Mouse (Mus musculus) embryonic facial prominence, embryonic 13.5 days (tissue): ENCODE data around the gene Spdya. TPM values are rescaled to one million over a fixed set of nuclear protein-coding genes. Genes with fewer than 3 reads are reported as not detected.

Experiments used
- ATAC-seq: fragments of 200-750 bp; cut with Nextera tagmentation; 2 replicates; pipeline ENCODE4 v1.8.0; 2017; ENCODE audit warnings: low read depth; ENCODE audit not compliant: insufficient number of reproducible peaks, insufficient read depth, low FRiP score, low TSS enrichment
- H3K27ac ChIP-seq: fragments of 300-500 bp; sonication (generic); 2 replicates; pipeline ENCODE4 v1.5.1; 2015; ENCODE audit warnings: moderate library complexity, mild to moderate bottlenecking, inconsistent platforms
- H3K27me3 ChIP-seq: fragments of 300-500 bp; sonication (generic); 2 replicates; pipeline ENCODE4 v1.6.1; 2015; ENCODE audit warnings: mild to moderate bottlenecking, inconsistent platforms
- H3K36me3 ChIP-seq: fragments of 300-500 bp; sonication (generic); 2 replicates; pipeline ENCODE4 v1.6.1; 2015; ENCODE audit warnings: mild to moderate bottlenecking, inconsistent platforms
- H3K4me1 ChIP-seq: fragments of 300-500 bp; sonication (generic); 2 replicates; pipeline ENCODE4 v1.6.1; 2015; ENCODE audit warnings: inconsistent platforms
- H3K4me2 ChIP-seq: fragments of 300-500 bp; sonication (generic); 2 replicates; pipeline ENCODE4 v1.6.1; 2015; ENCODE audit warnings: moderate library complexity, mild to moderate bottlenecking, inconsistent platforms
- H3K4me3 ChIP-seq: fragments of 300-500 bp; sonication (generic); 2 replicates; pipeline ENCODE4 v1.5.1; 2015; ENCODE audit warnings: mild to moderate bottlenecking, inconsistent platforms
- H3K9ac ChIP-seq: fragments of 300-500 bp; sonication (generic); 2 replicates; pipeline ENCODE4 v1.6.1; 2015; ENCODE audit warnings: mild to moderate bottlenecking, inconsistent platforms
- H3K9me3 ChIP-seq: fragments of 300-500 bp; sonication (generic); 2 replicates; pipeline ENCODE4 v1.6.1; 2016; ENCODE audit warnings: inconsistent platforms
- WGBS: fragments of 180-500 bp; shearing (Covaris S2); methylation state at CpG from one replicate; pipeline ENCODE4 v1.1.7; 2015; ENCODE audit warnings: mixed read lengths; 5-methylcytosine and 5-hydroxymethylcytosine counted together
- polyA plus RNA-seq: library from polyadenylated mRNA; unstranded; fragments of >200 nt; fragmentation: Nextera tagmentation; extraction: Ambion mirVana; gene quantifications from 2 replicates; pipeline ENCODE4 v1.2.1, GENCODE M21; 2015

Gene Spdya
- polyA plus RNA-seq, 1 experiment from 2014 or later: 1.2 TPM

DNA sequence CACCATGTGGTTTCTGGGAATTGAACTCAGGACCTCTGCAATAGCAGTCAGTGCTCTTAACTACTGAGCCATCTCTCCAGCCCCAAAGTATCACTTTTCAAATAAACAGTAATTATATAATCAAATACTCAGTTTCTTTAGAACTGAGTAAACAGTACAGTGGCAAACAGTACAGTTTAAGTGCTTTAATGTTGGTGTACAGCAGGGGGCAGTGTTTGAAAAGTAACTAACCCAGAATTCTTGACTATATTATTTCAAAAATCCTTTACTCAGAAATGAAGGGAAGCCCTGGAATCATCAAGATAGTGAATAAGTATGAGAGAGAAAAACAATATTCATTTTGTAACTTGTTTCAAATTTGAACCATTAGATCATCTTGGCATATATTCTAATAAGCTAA is 9.8 kb downstream of the Spdya start:
- ATAC-seq: no peak
- H3K9me3 ChIP-seq: no peaks in the 10 kb centered on the region
- H3K4me3 ChIP-seq: no peak overlapping the region

DNA sequence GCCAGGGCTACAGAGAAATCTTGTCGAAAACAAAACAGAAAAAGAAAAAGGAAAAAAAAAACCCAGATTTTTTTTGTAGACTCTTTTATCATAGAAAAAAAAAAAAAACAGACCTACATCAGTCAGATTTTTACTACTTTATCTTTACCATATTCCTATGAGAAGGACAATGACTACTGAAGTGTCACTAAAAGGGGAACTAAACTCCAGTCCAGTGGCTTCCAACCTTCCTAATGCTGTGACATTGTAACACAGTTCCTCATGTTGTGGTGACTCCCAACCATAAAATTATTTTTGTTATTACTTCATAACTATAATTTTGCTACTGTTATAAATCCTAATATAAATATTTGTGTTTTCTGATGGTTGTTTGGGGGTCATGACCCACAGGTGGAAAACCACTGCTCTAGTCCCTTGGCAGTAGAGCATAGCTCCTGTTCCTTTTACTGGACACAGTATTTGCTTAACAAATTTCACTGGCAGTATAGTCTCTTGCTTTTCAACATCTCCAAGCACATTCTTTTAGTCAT is 27.4 kb downstream of the Spdya start:
- Histone ChIP-seq H3K4me3 (no peak overlapping the region), H3K27ac (no peak overlapping the region), H3K9me3 (no peaks in the 10 kb centered on the region), H3K9ac (no peak overlapping the region), H3K27me3 (no peaks in the 10 kb centered on the region), H3K4me2 (no peak overlapping the region), H3K4me1 (no peaks in the 10 kb centered on the region), H3K36me3 (no peaks in the 10 kb centered on the region)
- WGBS: 71% methylated on average over 1 of the region's 1 CpGs
- ATAC-seq: no peak

More for the DNA sequence above, 9.8 kb downstream of the Spdya start:
- Histone ChIP-seq H3K27me3 (no peaks in the 10 kb centered on the region), H3K4me1 (no peaks in the 10 kb centered on the region), H3K36me3 (no peaks in the 10 kb centered on the region), H3K9ac (no peak overlapping the region), H3K27ac (no peak overlapping the region), H3K4me2 (no peak overlapping the region)

DNA sequence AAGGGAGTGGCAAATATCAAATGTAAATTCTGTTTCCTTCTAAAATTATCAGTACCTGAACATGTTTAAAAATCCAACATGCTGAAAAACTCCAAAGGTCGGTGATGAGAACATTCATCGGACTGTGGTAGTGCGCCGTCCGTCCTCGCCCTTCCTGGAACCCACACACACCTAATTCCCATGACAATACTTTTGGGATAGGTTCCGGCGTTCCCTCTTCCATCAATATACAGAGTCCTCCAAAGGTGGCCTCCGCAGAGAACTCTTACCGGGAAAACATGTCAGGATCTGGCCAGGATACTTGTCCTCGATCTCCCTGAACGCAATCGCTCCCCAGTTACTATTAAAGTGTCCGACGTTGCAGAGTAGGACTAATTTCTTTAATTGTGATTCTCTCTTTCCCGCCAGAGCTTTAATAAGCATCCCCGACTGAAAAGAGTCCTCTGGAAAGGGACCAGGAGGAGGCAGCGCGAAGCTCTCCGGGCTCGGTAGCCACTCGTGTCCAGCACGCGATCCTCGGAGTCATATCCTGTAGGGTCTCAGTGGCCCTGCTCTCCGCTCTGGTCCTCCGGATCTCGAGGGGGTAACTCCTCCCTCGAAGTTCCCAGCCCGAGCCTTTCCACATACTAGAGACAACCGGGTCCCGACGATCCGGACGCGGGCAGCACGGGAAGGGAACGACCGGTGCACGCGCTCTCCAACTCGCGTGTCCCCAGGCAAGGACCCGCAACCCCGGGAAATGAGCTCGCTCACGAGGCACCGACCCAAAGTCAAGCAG is 46.2 kb downstream of the Spdya start:
- peak overlapping the region; percentile 81 for H3K4me2 ChIP-seq
- no peaks in the 10 kb centered on the region; the same call in 1 of the 2 replicates for H3K27me3 ChIP-seq
- under 1% methylated on average over 48 of the region's 48 CpGs for WGBS
- H3K9me3 ChIP-seq: no peaks in the 10 kb centered on the region
- peaks cover 24% of the 10 kb centered on the region for H3K4me1 ChIP-seq
- H3K9ac ChIP-seq: peak overlapping the region; percentile 76
- no peak overlapping the region for H3K27ac ChIP-seq
- peak; percentile 53; the same call in 1 of the 2 replicates for ATAC-seq
- H3K36me3 ChIP-seq: no peaks in the 10 kb centered on the region
- peak overlapping the region; percentile 74 for H3K4me3 ChIP-seq

DNA sequence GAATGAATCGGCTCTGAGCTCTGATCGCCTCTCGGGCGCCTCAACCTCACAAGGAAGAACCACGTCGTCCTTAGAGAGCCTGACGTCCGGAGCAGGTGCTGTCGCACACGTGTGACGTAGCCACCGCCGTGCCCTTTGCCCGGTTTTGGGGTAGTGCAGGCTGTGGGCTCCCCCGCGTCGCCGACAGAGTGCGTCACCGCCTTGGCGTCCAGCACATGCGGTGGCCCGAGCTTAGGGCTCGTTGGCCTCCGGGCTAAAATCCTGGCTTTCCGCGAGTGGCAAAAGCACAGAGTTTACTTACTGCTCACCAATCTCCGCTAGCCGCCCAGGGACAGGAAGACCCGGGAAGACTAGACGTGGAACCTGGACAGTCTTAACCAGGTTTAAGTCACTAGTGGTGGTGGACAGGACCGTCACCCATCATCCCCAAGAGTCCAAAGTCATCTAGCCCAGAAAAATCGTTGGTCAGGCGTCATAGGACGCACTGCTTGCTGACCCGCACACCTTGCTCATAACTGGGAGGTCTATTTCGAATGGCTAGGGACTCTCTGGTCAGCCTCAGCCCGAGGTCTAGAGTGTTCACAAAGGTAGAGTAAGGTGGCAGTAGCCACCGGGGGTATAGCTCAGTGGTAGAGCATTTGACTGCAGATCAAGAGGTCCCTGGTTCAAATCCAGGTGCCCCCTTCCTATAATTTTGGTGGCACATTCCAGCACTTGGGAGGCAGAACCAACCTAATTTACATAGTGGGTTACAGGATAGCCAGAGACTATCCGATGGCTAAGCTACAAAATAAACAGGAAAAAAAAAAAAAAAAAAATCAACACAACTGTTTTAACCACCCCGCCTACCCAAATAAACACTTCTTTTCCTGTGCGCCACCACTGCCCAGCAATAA is 47.0 kb downstream of the Spdya start:
- H3K4me3 ChIP-seq: peak overlapping the region; percentile 74
- 5% methylated on average over 42 of the region's 42 CpGs for WGBS
- peaks cover 3% of the 10 kb centered on the region; the same call in 1 of the 2 replicates for H3K27me3 ChIP-seq
- H3K4me2 ChIP-seq: peak overlapping the region; percentile 81
- ATAC-seq: peak; percentile 96
- H3K9ac ChIP-seq: peak overlapping the region; percentile 76
- no peak overlapping the region for H3K27ac ChIP-seq
- H3K4me1 ChIP-seq: peaks cover 24% of the 10 kb centered on the region
- no peaks in the 10 kb centered on the region for H3K9me3 ChIP-seq
- no peaks in the 10 kb centered on the region for H3K36me3 ChIP-seq

DNA sequence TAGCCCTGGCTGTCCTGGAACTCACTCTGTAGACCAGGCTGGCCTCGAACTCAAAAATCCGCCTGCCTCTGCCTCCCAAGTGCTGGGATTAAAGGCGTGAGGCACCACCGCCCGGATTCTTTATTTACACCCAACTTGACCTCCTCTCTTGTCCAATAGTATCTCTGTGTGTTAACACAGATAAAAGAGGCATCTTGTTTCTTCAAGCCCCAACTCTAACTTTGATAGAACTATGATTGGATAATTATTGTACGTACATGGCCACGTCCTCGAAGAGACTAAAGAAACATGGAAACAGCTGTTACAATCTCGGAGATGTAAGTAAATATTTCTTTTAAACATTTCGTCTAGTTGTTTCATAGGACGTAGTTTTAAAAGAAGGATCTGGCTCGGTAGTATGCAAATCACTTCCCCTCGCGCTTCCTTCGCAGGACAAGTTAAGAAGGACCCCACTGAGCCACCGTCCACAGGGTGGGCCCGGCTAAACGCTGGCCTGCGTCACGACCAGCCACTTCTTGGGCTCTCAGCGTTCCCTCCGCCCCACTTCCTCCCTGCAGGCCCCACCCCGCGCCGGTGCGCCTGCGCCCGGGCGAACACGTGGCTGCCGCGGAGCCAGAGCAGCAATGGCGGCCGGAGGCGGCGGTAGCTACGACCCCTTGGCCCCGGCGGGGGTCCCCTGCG is 63.9 kb downstream of the Spdya start, which contains the start of gene Wdr43:
Gene Wdr43 (plus strand): TSS at position 258 of the 681 bp plus-strand sequence.
- Histone ChIP-seq H3K4me3 (peak within 1 kb of the TSS; percentile 99), H3K9ac (peak within 1 kb of the TSS; percentile 95), H3K36me3 (peaks cover 10% of the 10 kb centered on the region), H3K4me2 (peak within 1 kb of the TSS; percentile 78), H3K27me3 (no peaks in the 10 kb centered on the region), H3K27ac (peak within 1 kb of the TSS; percentile 64), H3K4me1 (peaks cover 20% of the 10 kb centered on the region), H3K9me3 (no peaks in the 10 kb centered on the region)
- ATAC-seq: peak; percentile 99
- WGBS: 5% methylated on average over 40 of the region's 40 CpGs

DNA sequence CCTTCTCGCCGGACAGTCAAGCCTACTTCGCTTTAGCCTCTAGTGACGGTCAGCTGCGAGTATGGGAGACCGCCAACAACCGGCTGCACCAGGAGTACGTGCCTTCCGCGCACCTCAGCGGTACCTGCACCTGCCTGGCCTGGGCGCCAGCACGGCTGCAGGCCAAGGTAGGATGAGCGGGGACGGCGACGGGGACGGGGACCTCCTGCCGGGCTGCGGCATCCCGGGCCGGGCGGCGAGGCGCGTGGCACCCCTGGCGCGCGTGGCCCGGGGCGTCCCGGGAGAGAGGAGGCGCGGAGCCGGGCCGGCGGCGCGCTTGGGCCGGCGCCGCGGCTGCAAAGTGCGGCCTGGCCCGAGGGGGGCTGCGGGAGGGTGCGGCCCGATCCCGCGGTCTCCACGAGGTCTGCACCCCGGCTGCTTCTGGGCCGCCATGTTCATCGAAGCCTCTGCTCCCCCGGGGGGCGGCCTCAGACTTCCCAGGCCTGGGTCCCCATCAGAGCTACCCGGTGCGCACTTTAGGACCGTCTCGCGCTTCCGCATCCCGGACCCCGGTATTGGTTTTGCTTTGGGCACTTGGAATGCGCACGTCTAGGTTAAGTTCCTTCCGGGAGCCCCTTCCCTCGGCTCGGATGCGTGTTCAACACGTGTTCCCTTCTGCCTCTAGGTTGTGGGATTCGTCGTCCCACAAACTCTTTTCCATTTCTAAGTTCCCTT is 64.6 kb downstream of the Spdya start:
- under 1% methylated on average over 70 of the region's 73 CpGs for WGBS
- ATAC-seq: peak; percentile 66
- Histone ChIP-seq H3K9ac (peak overlapping the region; percentile 95), H3K27ac (peak overlapping the region; percentile 64), H3K9me3 (no peaks in the 10 kb centered on the region), H3K36me3 (peaks cover 10% of the 10 kb centered on the region), H3K4me3 (peak overlapping the region; percentile 99), H3K27me3 (no peaks in the 10 kb centered on the region), H3K4me2 (peak overlapping the region; percentile 78), H3K4me1 (peaks cover 20% of the 10 kb centered on the region)

DNA sequence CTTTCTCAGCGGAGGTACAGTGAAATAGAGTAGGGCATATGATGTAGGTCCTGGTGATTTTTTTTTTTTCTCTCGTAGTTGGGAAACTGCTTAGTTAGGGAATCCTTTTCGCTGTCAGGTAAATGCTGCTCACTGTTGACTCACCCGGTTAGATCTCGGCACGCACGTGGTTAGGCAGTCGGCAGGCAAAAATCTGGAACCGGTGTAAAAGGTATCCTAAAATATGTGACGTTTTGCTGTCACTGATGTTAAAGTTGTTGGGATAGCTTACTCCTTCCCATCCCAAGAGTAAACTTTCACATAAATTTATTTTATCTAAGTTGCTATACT is 65.1 kb downstream of the Spdya start:
- H3K4me1 ChIP-seq: peaks cover 20% of the 10 kb centered on the region
- peak overlapping the region; percentile 95 for H3K9ac ChIP-seq
- ATAC-seq: no peak
- peaks cover 10% of the 10 kb centered on the region for H3K36me3 ChIP-seq
- H3K9me3 ChIP-seq: no peaks in the 10 kb centered on the region
- H3K27ac ChIP-seq: no peak overlapping the region
- H3K4me3 ChIP-seq: peak overlapping the region; percentile 99
- no peaks in the 10 kb centered on the region for H3K27me3 ChIP-seq
- peak overlapping the region; percentile 78 for H3K4me2 ChIP-seq
- under 1% methylated on average over 10 of the region's 10 CpGs for WGBS

DNA sequence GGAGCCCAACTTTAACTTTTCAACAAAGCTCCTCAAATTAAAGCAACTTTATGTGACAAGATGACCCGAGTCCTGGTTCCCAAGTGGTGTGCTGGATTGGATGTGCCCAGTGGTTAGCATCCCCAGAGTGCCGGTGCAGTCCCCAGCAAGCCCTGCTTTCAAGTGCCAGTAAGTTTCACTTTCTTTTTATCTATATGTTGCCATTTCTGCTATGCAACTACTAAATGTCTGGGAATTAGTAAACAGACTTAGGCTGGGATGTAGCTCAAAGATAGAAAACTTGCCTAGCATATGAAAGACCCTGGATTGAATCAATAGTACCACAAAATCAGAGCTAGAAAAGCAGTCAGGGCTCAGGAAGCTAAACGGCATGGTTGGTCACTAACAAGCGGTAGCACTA is 66.1 kb downstream of the Spdya start:
- Histone ChIP-seq H3K36me3 (peaks cover 10% of the 10 kb centered on the region), H3K4me2 (peak overlapping the region; percentile 78), H3K9ac (0 out of 2 replicates have a peak overlapping the region, but pooled peaks have one; percentile 54), H3K9me3 (no peaks in the 10 kb centered on the region), H3K4me3 (peak overlapping the region; percentile 99), H3K27me3 (no peaks in the 10 kb centered on the region), H3K4me1 (peaks cover 20% of the 10 kb centered on the region), H3K27ac (no peak overlapping the region)
- ATAC-seq: no peak
- 74% methylated on average over 4 of the region's 4 CpGs for WGBS

DNA sequence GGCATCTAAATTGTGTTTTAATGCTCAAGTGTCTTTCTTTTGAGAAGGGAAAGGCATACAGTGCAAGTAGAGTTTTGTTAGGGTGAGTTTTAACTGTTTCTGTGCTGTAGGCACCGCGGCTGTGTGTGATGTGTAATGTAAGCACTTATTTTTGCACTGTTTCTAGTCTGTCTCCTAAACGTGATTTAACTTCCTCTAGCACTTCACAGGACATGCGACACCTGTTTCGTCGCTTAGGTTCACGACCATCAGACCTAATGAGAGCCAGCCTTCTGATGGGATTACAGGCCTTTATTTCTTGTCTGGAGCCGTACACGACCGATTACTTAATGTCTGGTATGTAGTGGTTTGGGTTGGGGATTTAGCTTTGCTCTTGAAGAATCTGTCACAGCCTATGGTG is 79.9 kb downstream of the Spdya start:
- H3K4me1 ChIP-seq: no peaks in the 10 kb centered on the region
- ATAC-seq: no peak
- H3K4me3 ChIP-seq: no peak overlapping the region
- no peaks in the 10 kb centered on the region for H3K9me3 ChIP-seq
- H3K4me2 ChIP-seq: no peak overlapping the region
- WGBS: 76% methylated on average over 10 of the region's 10 CpGs
- H3K27ac ChIP-seq: no peak overlapping the region
- peaks cover 87% of the 10 kb centered on the region for H3K36me3 ChIP-seq
- no peaks in the 10 kb centered on the region for H3K27me3 ChIP-seq
- H3K9ac ChIP-seq: no peak overlapping the region

DNA sequence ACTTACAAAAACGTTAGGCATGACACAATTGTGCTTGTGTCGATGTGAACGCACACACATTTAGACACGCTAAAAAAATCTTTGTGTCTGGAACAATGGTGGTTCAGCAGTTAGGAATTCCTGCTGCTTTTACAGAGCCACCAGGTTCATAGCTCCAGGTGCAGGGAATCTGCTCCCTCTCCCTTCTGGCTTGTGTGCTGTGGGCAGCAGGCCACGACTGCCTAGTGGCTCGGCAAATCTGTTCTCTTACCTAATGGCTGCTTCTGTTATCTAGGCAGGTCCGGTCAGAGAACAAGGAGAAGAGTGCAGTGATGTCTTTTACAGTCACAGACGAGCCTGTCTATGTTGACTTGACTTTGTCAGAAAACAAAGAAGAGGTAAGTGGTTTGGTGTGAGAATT is 81.5 kb downstream of the Spdya start:
- H3K27me3 ChIP-seq: no peaks in the 10 kb centered on the region
- H3K27ac ChIP-seq: no peak overlapping the region
- no peak for ATAC-seq
- H3K4me2 ChIP-seq: no peak overlapping the region
- no peaks in the 10 kb centered on the region for H3K4me1 ChIP-seq
- no peak overlapping the region for H3K9ac ChIP-seq
- H3K9me3 ChIP-seq: no peaks in the 10 kb centered on the region
- H3K4me3 ChIP-seq: no peak overlapping the region
- WGBS: 84% methylated on average over 8 of the region's 8 CpGs
- H3K36me3 ChIP-seq: peaks cover 88% of the 10 kb centered on the region

DNA sequence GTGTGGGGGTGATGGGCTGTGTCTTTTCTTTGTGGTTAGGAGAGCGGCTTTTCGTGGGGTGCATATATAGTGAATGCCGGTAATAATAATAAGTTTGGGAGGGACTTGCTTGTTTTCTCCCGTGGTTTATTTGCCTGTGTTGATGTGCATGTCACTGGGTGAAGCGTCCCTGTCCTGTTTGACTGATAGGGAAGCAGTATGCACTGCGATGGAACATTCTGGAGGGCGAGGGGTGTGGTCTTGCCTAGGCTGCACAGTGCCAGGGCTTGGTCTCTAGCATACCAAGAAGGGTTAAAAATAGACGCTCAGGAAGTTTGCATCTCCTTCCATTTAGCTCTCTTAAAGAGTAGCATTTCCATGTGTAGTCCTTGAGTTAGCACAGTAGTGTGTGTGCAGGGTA is 84.9 kb downstream of the Spdya start:
- no peak for ATAC-seq
- peaks cover 91% of the 10 kb centered on the region for H3K36me3 ChIP-seq
- no peak overlapping the region for H3K4me3 ChIP-seq
- 91% methylated on average over 8 of the region's 8 CpGs for WGBS
- no peak overlapping the region for H3K27ac ChIP-seq
- H3K4me1 ChIP-seq: no peaks in the 10 kb centered on the region
- H3K4me2 ChIP-seq: no peak overlapping the region
- H3K27me3 ChIP-seq: no peaks in the 10 kb centered on the region
- no peaks in the 10 kb centered on the region for H3K9me3 ChIP-seq
- no peak overlapping the region for H3K9ac ChIP-seq
